Mouse (Mus musculus): ENCODE measurements around the gene Grip1. TPM values are rescaled to one million over a fixed set of nuclear protein-coding genes. Genes with fewer than 3 reads are reported as not detected.

The Grip1 gene
- polyA plus RNA-seq, 1 experiment from 2014 or later: 0.87 TPM

GRCm38 (mm10) chr10:119525730-119526129, 72.1 kb downstream of the Grip1 start:
- Histone ChIP-seq H3K4me1 (replicated peaks; ENCODE audit: control insufficient read depth, insufficient read depth) (no peaks in the 10 kb centered on the region), H3K36me3 (ENCODE audit: control insufficient read depth, insufficient read depth, low read length) (no peaks in the 10 kb centered on the region), H3K27ac (replicated peaks) (no peak overlapping the region), H3K27me3 (ENCODE audit: control insufficient read depth, insufficient read depth, low read length) (no peaks in the 10 kb centered on the region), H3K9ac (ENCODE audit: low read length) (no peak overlapping the region), H3K9me3 (ENCODE audit: control insufficient read depth, low read length) (no peaks in the 10 kb centered on the region), H3K4me3 (ENCODE audit: low read depth, low read length) (no peak overlapping the region), H3K4me2 (replicated peaks; ENCODE audit: low read depth) (no peak overlapping the region)
- DNase-seq (ENCODE audit: low spot score): peak; percentile 34
- no peak for ATAC-seq (ENCODE audit: low FRiP score, low TSS enrichment)
- WGBS: 36% methylated on average over 3 of the region's 3 CpGs
- TF ChIP-seq EP300 (optimal IDR thresholded peaks at IDR 0.05) (no peak), CTCF (IDR thresholded peaks at IDR 0.05; ENCODE audit: low read depth) (no peak)

- no peaks in the 10 kb centered on the region for H3K9me3 ChIP-seq (ENCODE audit: control insufficient read depth, low read length)
- H3K4me1 ChIP-seq (replicated peaks; ENCODE audit: control insufficient read depth, insufficient read depth): no peaks in the 10 kb centered on the region
- DNase-seq (ENCODE audit: low spot score) (no peak), ATAC-seq (ENCODE audit: low FRiP score, low TSS enrichment) (no peak)
- WGBS: 63% methylated on average over 4 of the region's 4 CpGs
- no peak overlapping the region for H3K4me2 ChIP-seq (replicated peaks; ENCODE audit: low read depth)
- no peak overlapping the region for H3K9ac ChIP-seq (ENCODE audit: low read length)
- no peak for TF ChIP-seq EP300 (optimal IDR thresholded peaks at IDR 0.05)
- no peak for TF ChIP-seq CTCF (IDR thresholded peaks at IDR 0.05; ENCODE audit: low read depth)
- H3K27me3 ChIP-seq (ENCODE audit: control insufficient read depth, insufficient read depth, low read length): no peaks in the 10 kb centered on the region
- no peak overlapping the region for H3K4me3 ChIP-seq (ENCODE audit: low read depth, low read length)
- no peak overlapping the region for H3K27ac ChIP-seq (replicated peaks)
- H3K36me3 ChIP-seq (ENCODE audit: control insufficient read depth, insufficient read depth, low read length): no peaks in the 10 kb centered on the region
Observed at GRCm38 (mm10) chr10:119534852-119535251, 81.2 kb downstream of the Grip1 start.

- DNase-seq (ENCODE audit: low spot score) (no peak), ATAC-seq (ENCODE audit: low FRiP score, low TSS enrichment) (no peak)
- no peak overlapping the region for H3K27ac ChIP-seq (replicated peaks)
- WGBS: 53% methylated on average over 4 of the region's 4 CpGs
- H3K9ac ChIP-seq (ENCODE audit: low read length): no peak overlapping the region
- no peaks in the 10 kb centered on the region for H3K4me1 ChIP-seq (replicated peaks; ENCODE audit: control insufficient read depth, insufficient read depth)
- no peak overlapping the region for H3K4me3 ChIP-seq (ENCODE audit: low read depth, low read length)
- no peaks in the 10 kb centered on the region for H3K27me3 ChIP-seq (ENCODE audit: control insufficient read depth, insufficient read depth, low read length)
- TF ChIP-seq EP300 (optimal IDR thresholded peaks at IDR 0.05): no peak
- TF ChIP-seq CTCF (IDR thresholded peaks at IDR 0.05; ENCODE audit: low read depth): no peak
- no peak overlapping the region for H3K4me2 ChIP-seq (replicated peaks; ENCODE audit: low read depth)
- H3K9me3 ChIP-seq (ENCODE audit: control insufficient read depth, low read length): no peaks in the 10 kb centered on the region
- H3K36me3 ChIP-seq (ENCODE audit: control insufficient read depth, insufficient read depth, low read length): no peaks in the 10 kb centered on the region
Observed at GRCm38 (mm10) chr10:119541655-119542054, 88.0 kb downstream of the Grip1 start.

GRCm38 (mm10) chr10:119543771-119544170, 90.1 kb downstream of the Grip1 start:
- DNase-seq (ENCODE audit: low spot score) (no peak), ATAC-seq (ENCODE audit: low FRiP score, low TSS enrichment) (no peak)
- no peak overlapping the region for H3K4me3 ChIP-seq (ENCODE audit: low read depth, low read length)
- no peaks in the 10 kb centered on the region for H3K9me3 ChIP-seq (ENCODE audit: control insufficient read depth, low read length)
- H3K27ac ChIP-seq (replicated peaks): no peak overlapping the region
- H3K9ac ChIP-seq (ENCODE audit: low read length): no peak overlapping the region
- no peak overlapping the region for H3K4me2 ChIP-seq (replicated peaks; ENCODE audit: low read depth)
- no peaks in the 10 kb centered on the region for H3K4me1 ChIP-seq (replicated peaks; ENCODE audit: control insufficient read depth, insufficient read depth)
- H3K27me3 ChIP-seq (ENCODE audit: control insufficient read depth, insufficient read depth, low read length): no peaks in the 10 kb centered on the region
- 50% methylated on average over 7 of the region's 7 CpGs for WGBS
- TF ChIP-seq EP300 (optimal IDR thresholded peaks at IDR 0.05) (no peak), CTCF (IDR thresholded peaks at IDR 0.05; ENCODE audit: low read depth) (no peak)
- H3K36me3 ChIP-seq (ENCODE audit: control insufficient read depth, insufficient read depth, low read length): no peaks in the 10 kb centered on the region

- WGBS: 44% methylated on average over 9 of the region's 9 CpGs
- Histone ChIP-seq H3K9me3 (ENCODE audit: control insufficient read depth, low read length) (no peaks in the 10 kb centered on the region), H3K9ac (ENCODE audit: low read length) (no peak overlapping the region), H3K4me3 (ENCODE audit: low read depth, low read length) (no peak overlapping the region), H3K4me2 (replicated peaks; ENCODE audit: low read depth) (no peak overlapping the region), H3K4me1 (replicated peaks; ENCODE audit: control insufficient read depth, insufficient read depth) (no peaks in the 10 kb centered on the region), H3K27me3 (ENCODE audit: control insufficient read depth, insufficient read depth, low read length) (no peaks in the 10 kb centered on the region), H3K36me3 (ENCODE audit: control insufficient read depth, insufficient read depth, low read length) (no peaks in the 10 kb centered on the region), H3K27ac (replicated peaks) (no peak overlapping the region)
- DNase-seq (ENCODE audit: low spot score) (no peak), ATAC-seq (ENCODE audit: low FRiP score, low TSS enrichment) (no peak)
- TF ChIP-seq EP300 (optimal IDR thresholded peaks at IDR 0.05) (no peak), CTCF (IDR thresholded peaks at IDR 0.05; ENCODE audit: low read depth) (no peak)
Observed at GRCm38 (mm10) chr10:119544743-119545142, 91.1 kb downstream of the Grip1 start.

- H3K4me3 ChIP-seq (ENCODE audit: low read depth, low read length): no peak overlapping the region
- no peaks in the 10 kb centered on the region for H3K36me3 ChIP-seq (ENCODE audit: control insufficient read depth, insufficient read depth, low read length)
- H3K9ac ChIP-seq (ENCODE audit: low read length): no peak overlapping the region
- no peak overlapping the region for H3K27ac ChIP-seq (replicated peaks)
- ATAC-seq (ENCODE audit: low FRiP score, low TSS enrichment) (no peak), DNase-seq (ENCODE audit: low spot score) (no peak)
- H3K9me3 ChIP-seq (ENCODE audit: control insufficient read depth, low read length): no peaks in the 10 kb centered on the region
- no peak overlapping the region for H3K4me2 ChIP-seq (replicated peaks; ENCODE audit: low read depth)
- no peaks in the 10 kb centered on the region for H3K4me1 ChIP-seq (replicated peaks; ENCODE audit: control insufficient read depth, insufficient read depth)
- TF ChIP-seq CTCF (IDR thresholded peaks at IDR 0.05; ENCODE audit: low read depth) (no peak), EP300 (optimal IDR thresholded peaks at IDR 0.05) (no peak)
- 73% methylated on average over 5 of the region's 5 CpGs for WGBS
- no peaks in the 10 kb centered on the region for H3K27me3 ChIP-seq (ENCODE audit: control insufficient read depth, insufficient read depth, low read length)
Observed at GRCm38 (mm10) chr10:119547875-119548274, 94.2 kb downstream of the Grip1 start.

All from stomach, postnatal 0 days (tissue).